In the genomic region with DNA sequence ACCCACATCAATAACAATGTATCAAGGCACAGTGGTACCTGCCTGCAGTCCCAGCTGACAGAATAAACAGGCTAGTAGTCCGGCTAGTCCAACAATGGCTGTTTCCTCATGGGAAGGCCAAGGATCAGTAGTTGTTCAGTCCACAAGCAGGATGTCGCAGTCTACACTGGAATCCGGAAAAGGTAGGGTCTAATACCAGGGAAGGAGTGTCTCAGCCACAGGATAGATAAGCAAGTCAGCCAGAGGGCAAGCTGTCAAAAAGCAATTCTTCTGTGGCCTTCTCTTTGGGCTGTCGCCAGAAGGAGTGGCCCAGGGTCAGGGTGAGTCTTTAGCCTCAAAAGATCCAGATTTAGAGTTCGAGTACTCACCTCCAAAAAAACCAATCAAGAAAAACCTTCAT, we compare ENCODE assay signal across 9 mouse cellular contexts. TPM values are rescaled to one million over a fixed set of nuclear protein-coding genes. Genes with fewer than 3 reads are reported as not detected.
DNase-seq lines count a peak whose midpoint lies in the region; ATAC-seq and TF ChIP-seq lines count a peak whose summit lies in the region.
"Had no signal": no experiment of that assay in that cellular context is flagged by ENCODE, and none has a peak within 500 bp of the region (broad histone marks: within the 10 kb centered on the region; RNA-seq: fewer than 3 reads in every experiment).

No protein-coding gene starts in this region.

- H3K79me2 ChIP-seq in liver, adult 2 months (ENCODE audit: control insufficient read depth, insufficient read depth, low read length), result no peaks in the 10 kb centered on the region

- no peaks in the 10 kb centered on the region for H3K36me3 ChIP-seq in liver, adult 2 months (ENCODE audit: control insufficient read depth, insufficient read depth, low read length)
- H3K36me3 ChIP-seq in liver, postnatal 0 days (replicated peaks; ENCODE audit: insufficient read depth, low read length), result no peaks in the 10 kb centered on the region
- no peaks in the 10 kb centered on the region for H3K36me3 ChIP-seq in hindbrain, embryonic 10.5 days

- ATAC-seq in liver, postnatal 0 days, result no peak
- ATAC-seq in megakaryocyte progenitor cell, adult 5-6 weeks (replicated peaks; ENCODE audit: poor library complexity), result 0 out of 2 replicates have a peak, but pooled peaks have one; percentile 12

- TF ChIP-seq POLR2A in liver, adult 2 months (IDR thresholded peaks at IDR 0.05; ENCODE audit: extremely low read depth, insufficient read depth, low read length), result no peak

- H3K4me2 ChIP-seq in liver, postnatal 0 days (ENCODE audit: low read depth, low read length), result no peak overlapping the region

- no peak for TF ChIP-seq CTCF in liver, adult 2 months (IDR thresholded peaks at IDR 0.05; ENCODE audit: low read depth, low read length)
- no peak for TF ChIP-seq CTCF in liver, postnatal 0 days (IDR thresholded peaks at IDR 0.05; ENCODE audit: low read depth)

- H3K27me3 ChIP-seq in liver, adult 2 months (ENCODE audit: control insufficient read depth, insufficient read depth, low read length), result no peaks in the 10 kb centered on the region
- H3K27me3 ChIP-seq in liver, postnatal 0 days (ENCODE audit: insufficient read depth, low read length), result no peaks in the 10 kb centered on the region
- H3K27me3 ChIP-seq in hindbrain, embryonic 10.5 days (ENCODE audit: insufficient read depth, poor library complexity, severe bottlenecking), result peaks cover 5% of the 10 kb centered on the region; the same call in 1 of the 2 replicates

- peaks cover 10% of the 10 kb centered on the region; the same call in 1 of the 2 replicates for H3K4me1 ChIP-seq in liver, adult 2 months (ENCODE audit: control insufficient read depth, insufficient read depth, low read length)
- H3K4me1 ChIP-seq in liver, postnatal 0 days (ENCODE audit: insufficient read depth), result peaks cover 5% of the 10 kb centered on the region; the same call in 1 of the 2 replicates
- H3K4me1 ChIP-seq in hindbrain, embryonic 10.5 days (replicated peaks), result peaks cover 12% of the 10 kb centered on the region

- H3K9ac ChIP-seq in liver, adult 2 months (ENCODE audit: low read depth, low read length), result no peak overlapping the region
- H3K9ac ChIP-seq in liver, postnatal 0 days (replicated peaks), result no peak overlapping the region

- no peak for DNase-seq in liver, adult 2 months (ENCODE audit: extremely low read depth, low read depth, low spot score)
- DNase-seq in liver, postnatal 0 days, result no peak
- peak; percentile 38 for DNase-seq in adrenal gland, postnatal 25 days
- peak; percentile 78 for DNase-seq in kidney, postnatal 14 days
- DNase-seq in spleen, postnatal 14 days (ENCODE audit: low spot score in 2 of 2), result no peak
- DNase-seq in hindbrain, embryonic 10.5 days (ENCODE audit: low spot score), result no peak
- DNase-seq in layer of hippocampus, adult 9-11 months, result no peak

- H3K4me3 ChIP-seq in liver, adult 2 months (ENCODE audit: insufficient read depth, low read depth, low read length), result no peak overlapping the region
- H3K4me3 ChIP-seq in liver, postnatal 0 days (ENCODE audit: low read depth, low read length), result no peak overlapping the region
- no peak overlapping the region for H3K4me3 ChIP-seq in hindbrain, embryonic 10.5 days
- H3K4me3 ChIP-seq: layer of hippocampus, adult 2 months had no signal

- no peak for TF ChIP-seq EP300 in liver, postnatal 0 days (IDR thresholded peaks at IDR 0.05; ENCODE audit: low read depth)

- H3K9me3 ChIP-seq in liver, postnatal 0 days (ENCODE audit: low read length), result no peaks in the 10 kb centered on the region
- H3K9me3 ChIP-seq in hindbrain, embryonic 10.5 days, result no peaks in the 10 kb centered on the region

- 80% methylated on average over 5 of the region's 5 CpGs for WGBS in liver, adult 2 months
- WGBS in liver, postnatal 0 days (ENCODE audit: insufficient replicate concordance), result 61% methylated on average over 5 of the region's 5 CpGs
- WGBS in hindbrain, embryonic 10.5 days, result 81% methylated on average over 5 of the region's 5 CpGs

- H3K27ac ChIP-seq in liver, adult 2 months (replicated peaks; ENCODE audit: insufficient read depth, low read depth, low read length), result 0 out of 2 replicates have a peak overlapping the region, but pooled peaks have one; percentile 26
- no peak overlapping the region for H3K27ac ChIP-seq in liver, postnatal 0 days (ENCODE audit: low read depth)
- H3K27ac ChIP-seq in hindbrain, embryonic 10.5 days, result no peak overlapping the region
- H3K27ac ChIP-seq: layer of hippocampus, adult 2 months had no signal

RNA-seq across cellular contexts. Expression of a gene that starts 4.4 kb away (rescaled TPM):
- total RNA-seq in liver, adult 2 months (2014; rRNA removed), result 6.0 and 6.4 TPM in 2 replicates
- 6.4 and 7.2 TPM in 2 replicates for polyA plus RNA-seq in liver, adult 2 months (2012; rRNA removed)
- polyA plus RNA-seq in liver, postnatal 0 days (2015; fragmentation: Nextera tagmentation; extraction: Ambion mirVana), result 2.3 and 2.9 TPM in 2 replicates
- 11.4 and 20.3 TPM in 2 replicates for total RNA-seq in adrenal gland, postnatal 25 days (2021)
- 8.2 and 9.8 TPM in 2 replicates for total RNA-seq in megakaryocyte progenitor cell, adult 5-6 weeks (2015)
- 4.3 and 6.0 TPM in 2 replicates for total RNA-seq in megakaryocyte progenitor cell, adult 5-6 weeks (2017)
- polyA plus RNA-seq in hindbrain, embryonic 10.5 days (2016; fragmentation: Nextera tagmentation; extraction: Ambion mirVana), result 10.3 and 13.3 TPM in 2 replicates

RNA-seq across cellular contexts. Expression of a gene that starts 10.5 kb away (rescaled TPM):
- total RNA-seq in liver, adult 2 months (2014; rRNA removed), result 0.74 and 1.6 TPM in 2 replicates
- 0.99 and 1.1 TPM in 2 replicates for polyA plus RNA-seq in liver, adult 2 months (2012; rRNA removed)
- polyA plus RNA-seq in liver, postnatal 0 days (2015; fragmentation: Nextera tagmentation; extraction: Ambion mirVana), result 1.4 and 2.1 TPM in 2 replicates
- 5.5 and 6.3 TPM in 2 replicates for total RNA-seq in adrenal gland, postnatal 25 days (2021)
- 0.67 TPM in 1 of 2 replicates, not detected in the other for total RNA-seq in megakaryocyte progenitor cell, adult 5-6 weeks (2015)
- not detected in 2 replicates for total RNA-seq in megakaryocyte progenitor cell, adult 5-6 weeks (2017)
- polyA plus RNA-seq in hindbrain, embryonic 10.5 days (2016; fragmentation: Nextera tagmentation; extraction: Ambion mirVana), result 5.1 and 6.9 TPM in 2 replicates

RNA-seq across cellular contexts. Expression of a gene that starts 52.7 kb away (rescaled TPM):
- total RNA-seq in liver, adult 2 months (2014; rRNA removed), result 26.7 and 28.6 TPM in 2 replicates
- 6.8 and 9.3 TPM in 2 replicates for polyA plus RNA-seq in liver, adult 2 months (2012; rRNA removed)
- polyA plus RNA-seq in liver, postnatal 0 days (2015; fragmentation: Nextera tagmentation; extraction: Ambion mirVana), result 16.1 and 17.4 TPM in 2 replicates
- total RNA-seq in adrenal gland, postnatal 25 days (2021), result 124 and 136 TPM in 2 replicates
- 42.6 and 55.9 TPM in 2 replicates for total RNA-seq in megakaryocyte progenitor cell, adult 5-6 weeks (2015)
- 113 and 168 TPM in 2 replicates for total RNA-seq in megakaryocyte progenitor cell, adult 5-6 weeks (2017)
- polyA plus RNA-seq in hindbrain, embryonic 10.5 days (2016; fragmentation: Nextera tagmentation; extraction: Ambion mirVana), result 318 and 335 TPM in 2 replicates

RNA-seq across cellular contexts. Expression of a gene that starts 53.9 kb away (rescaled TPM):
- total RNA-seq in liver, adult 2 months (2014; rRNA removed), result 34.0 and 41.2 TPM in 2 replicates
- polyA plus RNA-seq in liver, adult 2 months (2012; rRNA removed), result 7.6 and 13.1 TPM in 2 replicates
- 84.6 and 95.6 TPM in 2 replicates for polyA plus RNA-seq in liver, postnatal 0 days (2015; fragmentation: Nextera tagmentation; extraction: Ambion mirVana)
- 88.4 and 110 TPM in 2 replicates for total RNA-seq in adrenal gland, postnatal 25 days (2021)
- total RNA-seq in megakaryocyte progenitor cell, adult 5-6 weeks (2015), result 32.7 and 51.4 TPM in 2 replicates
- total RNA-seq in megakaryocyte progenitor cell, adult 5-6 weeks (2017), result 9.1 and 18.1 TPM in 2 replicates
- polyA plus RNA-seq in hindbrain, embryonic 10.5 days (2016; fragmentation: Nextera tagmentation; extraction: Ambion mirVana), result 94.7 and 96.3 TPM in 2 replicates

Comparison
In these comparisons a context has a peak if more than half of its experiments do, and no peak if none do; other contexts are left out.
1. DNase-seq: peak in adrenal gland, postnatal 25 days (single experiment) and kidney, postnatal 14 days (single experiment); none in liver, adult 2 months (single experiment), liver, postnatal 0 days (single experiment), spleen, postnatal 14 days (0 of 2), hindbrain, embryonic 10.5 days (single experiment) and layer of hippocampus, adult 9-11 months (single experiment).